8 mouse cellular contexts compared by ENCODE assay signal in genomic region chr2:173159354-173160311, GRCm38 (mm10). TPM values are rescaled to one million over a fixed set of nuclear protein-coding genes. Genes with fewer than 3 reads are reported as not detected.
DNase-seq lines count a peak whose midpoint lies in the region; ATAC-seq lines count a peak whose summit lies in the region.

No protein-coding gene starts in this region.

- H3K4me2 ChIP-seq in liver, embryonic 13.5 days = no peak overlapping the region

- H3K36me3 ChIP-seq in liver, embryonic 13.5 days = no peaks in the 10 kb centered on the region

- no peaks in the 10 kb centered on the region for H3K9me3 ChIP-seq in liver, embryonic 13.5 days (replicated peaks)

- H3K4me3 ChIP-seq in liver, embryonic 13.5 days (replicated peaks) = no peak overlapping the region

- WGBS in liver, embryonic 13.5 days (ENCODE audit: insufficient replicate concordance) = 44% methylated on average over 24 of the region's 24 CpGs

- DNase-seq in ovary, adult 18-20 months (ENCODE audit: low spot score) = peak; percentile 59
- DNase-seq in ovary, postnatal 10 days (ENCODE audit: low spot score) = no peak
- peak; percentile 61 for DNase-seq in brain, adult 2 months (ENCODE audit: low read depth, low spot score)
- DNase-seq in gastrocnemius, adult 18-20 months (ENCODE audit: low spot score) = peak; percentile 68
- peak; percentile 13 for DNase-seq in liver, embryonic 13.5 days
- DNase-seq in neural tube, embryonic 10.5 days (ENCODE audit: extremely low spot score, low spot score) = peak; percentile 78
- peak; percentile 85 for DNase-seq in thymus, postnatal 0 days (ENCODE audit: low spot score)

- peak; percentile 72 for ATAC-seq in inflammation-experienced regulatory T-cells, adult 6 months
- ATAC-seq in liver, embryonic 13.5 days (ENCODE audit: low read depth) = 0 out of 2 replicates have a peak, but pooled peaks have one; percentile 23

- no peak overlapping the region for H3K9ac ChIP-seq in liver, embryonic 13.5 days

- H3K4me1 ChIP-seq in liver, embryonic 13.5 days (replicated peaks) = no peaks in the 10 kb centered on the region

- H3K27me3 ChIP-seq in liver, embryonic 13.5 days = no peaks in the 10 kb centered on the region

- H3K27ac ChIP-seq in liver, embryonic 13.5 days = no peak overlapping the region

RNA-seq across cellular contexts. Expression of gene Pck1, which starts 6.8 kb away (rescaled TPM):
- total RNA-seq in gastrocnemius, adult 18-20 months (2021) = 10 to 100 TPM in 1 of 2 experiments, 1 to 10 TPM in 1; 5.7 to 10.8 TPM
- not detected for polyA plus RNA-seq in inflammation-experienced regulatory T-cells, adult 6 months (2017; shearing (Covaris generic))
- 0.22 and 0.24 TPM in 2 replicates for polyA plus RNA-seq in liver, embryonic 13.5 days (2015; fragmentation: Nextera tagmentation; extraction: Ambion mirVana)
- polyA plus RNA-seq in thymus, postnatal 0 days (2015; fragmentation: Nextera tagmentation; extraction: Ambion mirVana) = 0.51 and 1.6 TPM in 2 replicates

RNA-seq across cellular contexts. Expression of gene Ctcfl, which starts 40.3 kb away (rescaled TPM):
- under 1 TPM; 0.07 to 0.19 TPM for total RNA-seq in gastrocnemius, adult 18-20 months (2021)
- polyA plus RNA-seq in inflammation-experienced regulatory T-cells, adult 6 months (2017; shearing (Covaris generic)) = not detected
- polyA plus RNA-seq in liver, embryonic 13.5 days (2015; fragmentation: Nextera tagmentation; extraction: Ambion mirVana) = 0.02 and 0.05 TPM in 2 replicates
- polyA plus RNA-seq in thymus, postnatal 0 days (2015; fragmentation: Nextera tagmentation; extraction: Ambion mirVana) = 0.21 and 0.26 TPM in 2 replicates

RNA-seq across cellular contexts. Expression of gene Zbp1, which starts 59.1 kb away (rescaled TPM):
- under 1 TPM in 1 of 2 experiments, not detected in 1; 0.47 TPM for total RNA-seq in gastrocnemius, adult 18-20 months (2021)
- 100 to 1,000 TPM in 2 of 3 experiments, 10 to 100 TPM in 1; 72.5 to 144 (median 103) TPM for polyA plus RNA-seq in inflammation-experienced regulatory T-cells, adult 6 months (2017; shearing (Covaris generic))
- polyA plus RNA-seq in liver, embryonic 13.5 days (2015; fragmentation: Nextera tagmentation; extraction: Ambion mirVana) = 0.73 and 0.87 TPM in 2 replicates
- 42.1 and 52.8 TPM in 2 replicates for polyA plus RNA-seq in thymus, postnatal 0 days (2015; fragmentation: Nextera tagmentation; extraction: Ambion mirVana)

Comparison
In these comparisons a context has a peak if more than half of its experiments do, and no peak if none do; other contexts are left out.
1. RNA of gene Zbp1, which starts 59.1 kb away (polyA plus RNA-seq): 72.5 to 144 TPM in inflammation-experienced regulatory T-cells, adult 6 months and 42.1 to 52.8 TPM in thymus, postnatal 0 days; 0.73 to 0.87 TPM in liver, embryonic 13.5 days; every median in the first group is over 10 times any median in the second.